Comparison of ENCODE assay signal across 31 mouse cellular contexts in genomic region chr4:136605756-136606485, GRCm38 (mm10). TPM values are rescaled to one million over a fixed set of nuclear protein-coding genes. Genes with fewer than 3 reads are reported as not detected.
"Had no signal": no experiment of that assay in that cellular context is flagged by ENCODE, and none has a peak within 500 bp of the region (broad histone marks: within the 10 kb centered on the region; RNA-seq: fewer than 3 reads in every experiment).

No protein-coding gene starts in this region.

- H3K4me2 ChIP-seq: heart, embryonic 11.5 days; heart, embryonic 13.5 days; heart, embryonic 15.5 days; hindbrain, embryonic 13.5 days; hindbrain, embryonic 15.5 days; limb, embryonic 13.5 days; limb, embryonic 15.5 days; liver, embryonic 12.5 days had no signal

- H3K27me3 ChIP-seq: heart, embryonic 13.5 days; heart, embryonic 15.5 days; hindbrain, embryonic 13.5 days; hindbrain, embryonic 15.5 days; limb, embryonic 13.5 days; limb, embryonic 15.5 days; liver, embryonic 12.5 days had no signal

- H3K9me3 ChIP-seq: heart, embryonic 13.5 days; heart, embryonic 15.5 days; hindbrain, embryonic 13.5 days; hindbrain, embryonic 15.5 days; limb, embryonic 13.5 days; limb, embryonic 15.5 days; liver, embryonic 12.5 days had no signal

- H3K36me3 ChIP-seq: heart, embryonic 13.5 days; heart, embryonic 15.5 days; hindbrain, embryonic 13.5 days; hindbrain, embryonic 15.5 days; limb, embryonic 13.5 days; limb, embryonic 15.5 days; liver, embryonic 12.5 days had no signal

- H3K9ac ChIP-seq: heart, embryonic 13.5 days; heart, embryonic 15.5 days; hindbrain, embryonic 13.5 days; hindbrain, embryonic 15.5 days; limb, embryonic 13.5 days; limb, embryonic 15.5 days; liver, embryonic 12.5 days had no signal

- DNase-seq: gastrocnemius, postnatal 14 days; gastrocnemius, postnatal 36 days; heart, adult 11 months; heart, adult 2 months; heart, postnatal 14 days; heart, postnatal 36 days; kidney, adult 11 months; kidney, adult 2 months; kidney, postnatal 10 days; kidney, postnatal 36 days; layer of hippocampus, adult 9-11 months; layer of hippocampus, postnatal 36 days; left cerebral cortex, postnatal 4 days had no signal

- H3K4me3 ChIP-seq: heart, adult 2 months; heart, embryonic 13.5 days; heart, embryonic 15.5 days; hindbrain, embryonic 13.5 days; hindbrain, embryonic 15.5 days; limb, embryonic 13.5 days; limb, embryonic 15.5 days; liver, embryonic 12.5 days had no signal

- H3K27ac ChIP-seq: heart, adult 2 months; heart, embryonic 13.5 days; heart, embryonic 15.5 days; hindbrain, embryonic 13.5 days; hindbrain, embryonic 15.5 days; hindbrain, postnatal 0 days; limb, embryonic 13.5 days; limb, embryonic 15.5 days; liver, embryonic 12.5 days had no signal

- ATAC-seq: hindbrain, postnatal 0 days; intestine, embryonic 16.5 days; liver, embryonic 12.5 days had no signal

RNA-seq across cellular contexts. Expression of gene Tex46, which starts 4.3 kb away (rescaled TPM):
- polyA plus RNA-seq: heart, adult 2 months; heart, embryonic 11.5 days; heart, embryonic 13.5 days; heart, embryonic 15.5 days; heart, postnatal 0 days; hindbrain, embryonic 11.5 days; hindbrain, embryonic 13.5 days; hindbrain, embryonic 15.5 days; hindbrain, postnatal 0 days; intestine, embryonic 14.5 days; intestine, embryonic 16.5 days; kidney, adult 2 months; kidney, embryonic 14.5 days; kidney, embryonic 16.5 days; large intestine, adult 2 months; limb, embryonic 11.5 days; limb, embryonic 13.5 days; limb, embryonic 15.5 days; liver, adult 2 months; liver, embryonic 12.5 days had no signal

RNA-seq across cellular contexts. Expression of gene Lactbl1, which starts 16.5 kb away (rescaled TPM):
- polyA plus RNA-seq: heart, embryonic 11.5 days; heart, embryonic 13.5 days; heart, embryonic 15.5 days; heart, postnatal 0 days; hindbrain, embryonic 11.5 days; hindbrain, embryonic 13.5 days; intestine, embryonic 14.5 days; intestine, embryonic 16.5 days; kidney, adult 2 months; kidney, embryonic 14.5 days; kidney, embryonic 16.5 days; large intestine, adult 2 months; limb, embryonic 11.5 days; limb, embryonic 15.5 days; liver, adult 2 months; liver, embryonic 12.5 days had no signal
